Mouse (Mus musculus) kidney, adult 2 months (tissue): ENCODE measurements around the gene Btbd17.

Experiments used
- CTCF ChIP-seq: fragments of 200-500 bp; conservative IDR thresholded peaks from 2 replicates; pipeline ENCODE4 v1.5.1; 2011; ENCODE audit warnings: low read depth, mild to moderate bottlenecking, control low read depth, low read length, moderate library complexity, mixed read lengths; ENCODE audit not compliant: insufficient read depth, insufficient read length
- POLR2A ChIP-seq: fragments of 200-500 bp; IDR thresholded peaks from one replicate; pipeline ENCODE4 v1.6.1; 2011; ENCODE audit warnings: low read depth, low read length, control low read depth

DNA sequence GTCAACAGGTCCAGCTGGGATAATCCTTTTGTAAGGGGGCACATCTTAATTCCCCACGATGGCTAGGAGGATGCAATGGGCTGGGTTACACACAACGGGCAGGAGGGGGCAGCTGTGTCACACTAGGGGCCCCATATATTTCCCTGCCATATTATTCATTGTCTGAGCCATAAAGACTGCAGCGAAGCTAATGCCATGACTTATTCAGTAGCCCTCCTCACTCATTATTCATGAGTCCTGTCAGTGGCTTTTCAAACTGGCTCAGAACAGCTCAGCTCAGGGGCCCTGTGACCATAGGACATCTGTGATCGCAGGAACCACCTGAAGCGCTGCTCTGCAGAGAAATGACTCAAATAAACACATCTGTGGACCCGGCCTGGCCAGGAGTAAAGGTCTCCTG, 54.3 kb downstream of the Btbd17 start:
- TF ChIP-seq CTCF (no peak), POLR2A (no peak)
